9 mouse cellular contexts compared by ENCODE assay signal in genomic region chr11:58640272-58640867, GRCm38 (mm10). TPM values are rescaled to one million over a fixed set of nuclear protein-coding genes. Genes with fewer than 3 reads are reported as not detected.
DNase-seq lines count a peak whose midpoint lies in the region; ATAC-seq and TF ChIP-seq lines count a peak whose summit lies in the region.
"Had no signal": no experiment of that assay in that cellular context is flagged by ENCODE, and none has a peak within 500 bp of the region (broad histone marks: within the 10 kb centered on the region; RNA-seq: fewer than 3 reads in every experiment).

TSS of gene Trim58 (plus strand) at chr11:58640465.

- peak; percentile 1 for DNase-seq in cerebellum, adult 11 months
- peak; percentile 22 for DNase-seq in right cerebral cortex, postnatal 4 days
- no peak for DNase-seq in right cerebral cortex, postnatal 36 days (ENCODE audit: low spot score in 2 of 2)
- DNase-seq in forebrain, postnatal 0 days, result peak; percentile 10
- peak; percentile 58 for DNase-seq in limb, embryonic 11.5 days (ENCODE audit: low spot score)
- DNase-seq in T-cell, adult 2 months (ENCODE audit: low spot score), result no peak

- no peaks in the 10 kb centered on the region for H3K27me3 ChIP-seq in forebrain, postnatal 0 days (ENCODE audit: insufficient read depth, low read length)
- H3K27me3 ChIP-seq in limb, embryonic 11.5 days (ENCODE audit: control insufficient read depth, insufficient read depth, low read length), result peaks cover 4% of the 10 kb centered on the region; the same call in 1 of the 2 replicates
- peaks cover 27% of the 10 kb centered on the region for H3K27me3 ChIP-seq in neural tube, embryonic 13.5 days

- H3K36me3 ChIP-seq in forebrain, postnatal 0 days (ENCODE audit: insufficient read depth), result no peaks in the 10 kb centered on the region
- H3K36me3 ChIP-seq in limb, embryonic 11.5 days (ENCODE audit: control insufficient read depth, insufficient read depth, low read length), result no peaks in the 10 kb centered on the region
- H3K36me3 ChIP-seq in neural tube, embryonic 13.5 days, result no peaks in the 10 kb centered on the region

- TF ChIP-seq CTCF in forebrain, postnatal 0 days (IDR thresholded peaks at IDR 0.05; ENCODE audit: low read depth), result no peak

- 0 out of 2 replicates have a peak, but pooled peaks cover 6% of the 10 kb centered on the region for H3K4me1 ChIP-seq in forebrain, postnatal 0 days (ENCODE audit: insufficient read depth)
- 0 out of 2 replicates have a peak, but pooled peaks cover 5% of the 10 kb centered on the region for H3K4me1 ChIP-seq in limb, embryonic 11.5 days (ENCODE audit: control insufficient read depth, insufficient read depth, low read length)
- H3K4me1 ChIP-seq in neural tube, embryonic 13.5 days (replicated peaks), result peaks cover 11% of the 10 kb centered on the region

- ATAC-seq in cerebellum, adult (ENCODE audit: insufficient number of reproducible peaks, low FRiP score, low TSS enrichment), result no peak
- ATAC-seq in forebrain, postnatal 0 days, result peak; percentile 32; the same call in 1 of the 2 replicates
- peak; percentile 47; the same call in 1 of the 2 replicates for ATAC-seq in limb, embryonic 11.5 days (ENCODE audit: insufficient number of reproducible peaks, low FRiP score, low TSS enrichment, low read depth)
- ATAC-seq in neural tube, embryonic 13.5 days (ENCODE audit: low read depth), result peak; percentile 50; the same call in 1 of the 2 replicates

- WGBS in forebrain, postnatal 0 days, result 6% methylated on average over 34 of the region's 34 CpGs
- WGBS in limb, embryonic 11.5 days, result 4% methylated on average over 34 of the region's 34 CpGs
- 4% methylated on average over 34 of the region's 34 CpGs for WGBS in neural tube, embryonic 13.5 days

- H3K4me3 ChIP-seq in forebrain, postnatal 0 days (ENCODE audit: low read depth, low read length), result peak within 1 kb of the TSS; percentile 36
- H3K4me3 ChIP-seq in limb, embryonic 11.5 days (ENCODE audit: low read depth, low read length), result peak within 1 kb of the TSS; percentile 27
- H3K4me3 ChIP-seq in neural tube, embryonic 13.5 days, result peak within 1 kb of the TSS; percentile 42

- peak within 1 kb of the TSS; percentile 35 for H3K9ac ChIP-seq in forebrain, postnatal 0 days
- peak within 1 kb of the TSS; percentile 37; the same call in 1 of the 2 replicates for H3K9ac ChIP-seq in limb, embryonic 11.5 days (ENCODE audit: low read length)
- peak within 1 kb of the TSS; percentile 72 for H3K9ac ChIP-seq in neural tube, embryonic 13.5 days

- H3K4me2 ChIP-seq in forebrain, postnatal 0 days (ENCODE audit: low read depth), result peak within 1 kb of the TSS; percentile 83
- H3K4me2 ChIP-seq in limb, embryonic 11.5 days (ENCODE audit: low read depth, severe bottlenecking), result peak within 1 kb of the TSS; percentile 70
- peak within 1 kb of the TSS; percentile 90 for H3K4me2 ChIP-seq in neural tube, embryonic 13.5 days

- no peak within 1 kb of the TSS for H3K27ac ChIP-seq in forebrain, postnatal 0 days (ENCODE audit: low read depth, low read length)
- H3K27ac ChIP-seq in limb, embryonic 11.5 days (replicated peaks; ENCODE audit: low read depth, low read length), result no peak within 1 kb of the TSS
- no peak within 1 kb of the TSS for H3K27ac ChIP-seq in neural tube, embryonic 13.5 days (replicated peaks)

- H3K9me3 ChIP-seq in forebrain, postnatal 0 days (ENCODE audit: low read length), result no peaks in the 10 kb centered on the region
- H3K9me3 ChIP-seq in limb, embryonic 11.5 days (ENCODE audit: control insufficient read depth, low read length), result no peaks in the 10 kb centered on the region
- no peaks in the 10 kb centered on the region for H3K9me3 ChIP-seq in neural tube, embryonic 13.5 days

RNA-seq across cellular contexts. Expression of gene Trim58, which starts in this region (rescaled TPM):
- total RNA-seq in forebrain, postnatal 0 days (2014; rRNA removed), result 0.15 TPM in 1 of 2 replicates, not detected in the other
- 0.06 and 0.19 TPM in 2 replicates for polyA plus RNA-seq in forebrain, postnatal 0 days (2015; fragmentation: Nextera tagmentation; extraction: Ambion mirVana)
- polyA plus RNA-seq in limb, embryonic 11.5 days (2014; fragmentation: Nextera tagmentation; extraction: Ambion mirVana), result 0.08 and 0.38 TPM in 2 replicates
- polyA plus RNA-seq in neural tube, embryonic 13.5 days (2015; fragmentation: Nextera tagmentation; extraction: Ambion mirVana), result 0.11 and 0.22 TPM in 2 replicates
- polyA plus RNA-seq: C2C12 had no signal

Comparison
In these comparisons a context has a peak if more than half of its experiments do, and no peak if none do; other contexts are left out.
1. DNase-seq: peak in cerebellum, adult 11 months (single experiment) and right cerebral cortex, postnatal 4 days (single experiment); none in right cerebral cortex, postnatal 36 days (0 of 2) and T-cell, adult 2 months (single experiment).
2. Peak in DNase-seq, ATAC-seq, H3K4me3 ChIP-seq, H3K9ac ChIP-seq and H3K4me2 ChIP-seq in forebrain, postnatal 0 days; RNA of the gene not detected or under 1 TPM.
3. Peak in DNase-seq, ATAC-seq, H3K4me3 ChIP-seq, H3K9ac ChIP-seq and H3K4me2 ChIP-seq in limb, embryonic 11.5 days; RNA of the gene not detected or under 1 TPM.
4. Peak in ATAC-seq, H3K4me3 ChIP-seq, H3K9ac ChIP-seq and H3K4me2 ChIP-seq in neural tube, embryonic 13.5 days; RNA of the gene not detected or under 1 TPM.
5. Peak in every context shown above with its lines, with median percentiles within 50 percentile points of each other: H3K4me2 ChIP-seq, H3K4me3 ChIP-seq and H3K9ac ChIP-seq.